Mouse (Mus musculus): ENCODE measurements at regions not wholly inside any gene's neighbourhood (a gene's known extent, or its start where the extent isn't known, plus 50 kb on each side); places are given as distances from the start of the nearest gene placed in this dataset.
"Not testable (repeated sequence)": the region's sequence is repeated elsewhere in the genome, so short reads cannot be mapped to it uniquely, and the experiment has no call there.

- DNase-seq: no peak
These were observed 397.7 kb downstream of the Isl1 start for GRCm38 (mm10) chr13:115911524-115912459.

- no peak for DNase-seq
These were observed 398.5 kb downstream of the Isl1 start for GRCm38 (mm10) chr13:115910866-115911449.

- DNase-seq: no peak
These were observed 428.9 kb downstream of the Isl1 start for GRCm38 (mm10) chr13:115880616-115881015.

GRCm38 (mm10) chr13:115860480-115860879 is 449.0 kb downstream of the Isl1 start:
- DNase-seq: no peak

GRCm38 (mm10) chr13:115856632-115857031 is 452.9 kb downstream of the Isl1 start:
- no peak for DNase-seq

- DNase-seq: no peak
These were observed 456.7 kb downstream of the Isl1 start for GRCm38 (mm10) chr13:115852689-115853356.

- DNase-seq: no peak
These were observed 466.4 kb downstream of the Isl1 start for GRCm38 (mm10) chr13:115843121-115843520.

GRCm38 (mm10) chr13:115836203-115836768 is 473.2 kb downstream of the Isl1 start:
- DNase-seq: no peak

- DNase-seq: no peak
These were observed 484.3 kb downstream of the Isl1 start for GRCm38 (mm10) chr13:115825191-115825590.

- DNase-seq: no peak
These were observed 487.0 kb downstream of the Isl1 start for GRCm38 (mm10) chr13:115822527-115822926.

GRCm38 (mm10) chr13:115814211-115814610 is 495.3 kb downstream of the Isl1 start:
- no peak for DNase-seq

- no peak for DNase-seq
These were observed 510.2 kb downstream of the Isl1 start for GRCm38 (mm10) chr13:115799294-115799693.

- DNase-seq: no peak
These were observed 558.2 kb downstream of the Isl1 start for GRCm38 (mm10) chr13:115751271-115751670.

GRCm38 (mm10) chr13:115742080-115742479 is 567.4 kb downstream of the Isl1 start:
- not testable (repeated sequence) for DNase-seq

- no peak for DNase-seq
These were observed 581.5 kb downstream of the Isl1 start for GRCm38 (mm10) chr13:115727986-115728385.

GRCm38 (mm10) chr13:115725356-115725952 is 584.0 kb downstream of the Isl1 start:
- DNase-seq: no peak

- DNase-seq: no peak
These were observed 590.2 kb downstream of the Isl1 start for GRCm38 (mm10) chr13:115719276-115719675.

- no peak for DNase-seq
These were observed 590.6 kb downstream of the Isl1 start for GRCm38 (mm10) chr13:115718859-115719258.

GRCm38 (mm10) chr13:115696197-115696596 is 594.4 kb upstream of the Itga1 start:
- DNase-seq: no peak

GRCm38 (mm10) chr13:115687426-115687825 is 585.7 kb upstream of the Itga1 start:
- no peak for DNase-seq

- no peak for DNase-seq
These were observed 577.8 kb upstream of the Itga1 start for GRCm38 (mm10) chr13:115679591-115679990.

- no peak for DNase-seq
These were observed 575.1 kb upstream of the Itga1 start for GRCm38 (mm10) chr13:115676836-115677235.

- no peak for DNase-seq
These were observed 572.0 kb upstream of the Itga1 start for GRCm38 (mm10) chr13:115673729-115674128.

Measured in thymus, postnatal 14 days (tissue).